Mouse (Mus musculus) gastrocnemius, adult 2 months (tissue): ENCODE measurements around the gene Khk. TPM values are rescaled to one million over a fixed set of nuclear protein-coding genes. Genes with fewer than 3 reads are reported as not detected.

Experiments
- DNase-seq: peaks from one replicate; pipeline ENCODE4 v3.0.0; 2022
- H3K27ac ChIP-seq: fragments of 200-600 bp; 2 replicates; pipeline ENCODE4 v1.8.1; 2022; ENCODE audit warnings: mild to moderate bottlenecking
- H3K4me3 ChIP-seq: fragments of 200-600 bp; 2 replicates; pipeline ENCODE4 v1.8.1; 2022; ENCODE audit warnings: mild to moderate bottlenecking, moderate library complexity
- CTCF ChIP-seq: fragments of 200-600 bp; IDR thresholded peaks from 2 replicates; pipeline ENCODE4 v1.8.1; 2022; ENCODE audit warnings: antibody characterized with exemption, mild to moderate bottlenecking, moderate library complexity
- intact Hi-C: fragments of 180-260 bp; cut with DNase I; formaldehyde crosslinking; loops from one replicate; pipeline ENCODE4 v1.15.1; 2025
- total RNA-seq, 2 experiments: library from RNA; stranded (reverse); gene quantifications; 2 replicates each; pipeline ENCODE4 v1.2.3; 2021

Khk gene
- total RNA-seq, 2 experiments from 2014 or later, result 29.2 to 30.8 TPM

GRCm38 (mm10) chr5:30950451-30950850, 29.2 kb downstream of the Khk start:
- Histone ChIP-seq H3K4me3 (peak overlapping the region; percentile 88), H3K27ac (peak overlapping the region; percentile 89)
- no peak for TF ChIP-seq CTCF
- no peak for DNase-seq
- intact Hi-C loops, result no loop called here

- no peak for DNase-seq
- intact Hi-C loops, result no loop called here
- peak overlapping the region; percentile 89 for H3K27ac ChIP-seq
- no peak for TF ChIP-seq CTCF
- peak overlapping the region; percentile 88 for H3K4me3 ChIP-seq
Observed at GRCm38 (mm10) chr5:30950922-30951321, 29.7 kb downstream of the Khk start.

GRCm38 (mm10) chr5:30951706-30952105, 30.5 kb downstream of the Khk start:
- TF ChIP-seq CTCF, result no peak
- DNase-seq, result no peak
- no peak overlapping the region for H3K4me3 ChIP-seq
- intact Hi-C loops, result no loop called here
- H3K27ac ChIP-seq, result 0 out of 2 replicates have a peak overlapping the region, but pooled peaks have one; percentile 5

- no peak for TF ChIP-seq CTCF
- intact Hi-C loops, result no loop called here
- no peak overlapping the region for H3K27ac ChIP-seq
- H3K4me3 ChIP-seq, result no peak overlapping the region
- no peak for DNase-seq
Observed at GRCm38 (mm10) chr5:30952551-30952950, 31.3 kb downstream of the Khk start.

GRCm38 (mm10) chr5:30954065-30954464, 32.8 kb downstream of the Khk start:
- TF ChIP-seq CTCF, result no peak
- DNase-seq, result no peak
- Histone ChIP-seq H3K27ac (no peak overlapping the region), H3K4me3 (no peak overlapping the region)
- intact Hi-C loops, result no loop called here

GRCm38 (mm10) chr5:30954556-30954955, 33.3 kb downstream of the Khk start:
- TF ChIP-seq CTCF, result no peak
- intact Hi-C loops, result no loop called here
- no peak overlapping the region for H3K4me3 ChIP-seq
- DNase-seq, result no peak
- H3K27ac ChIP-seq, result no peak overlapping the region

GRCm38 (mm10) chr5:30955751-30956150, 34.5 kb downstream of the Khk start:
- DNase-seq, result no peak
- intact Hi-C loops, result no loop called here

GRCm38 (mm10) chr5:30957891-30958290, 36.7 kb downstream of the Khk start:
- no peak for DNase-seq
- Histone ChIP-seq H3K27ac (peak overlapping the region; percentile 28; the same call in 1 of the 2 replicates), H3K4me3 (peak overlapping the region; percentile 89)
- TF ChIP-seq CTCF, result no peak
- intact Hi-C loops, result no loop called here

More at GRCm38 (mm10) chr5:30955751-30956150, 34.5 kb downstream of the Khk start:
- no peak for TF ChIP-seq CTCF
- no peak overlapping the region for H3K27ac ChIP-seq
- no peak overlapping the region for H3K4me3 ChIP-seq

GRCm38 (mm10) chr5:30959198-30959854, 38.1 kb downstream of the Khk start:
- TF ChIP-seq CTCF, result no peak
- no peak for DNase-seq
- intact Hi-C loops, result no loop called here
- H3K4me3 ChIP-seq, result peak overlapping the region; percentile 89
- H3K27ac ChIP-seq, result peak overlapping the region; percentile 98

- intact Hi-C loops, result no loop called here
- Histone ChIP-seq H3K27ac (peak within 1 kb of the TSS; percentile 98), H3K4me3 (peak within 1 kb of the TSS; percentile 89)
- no peak for TF ChIP-seq CTCF
- peak; percentile 99 for DNase-seq
Observed at GRCm38 (mm10) chr5:30959966-30960501, 38.8 kb downstream of the Khk start, which contains the start of gene Preb. Preb (minus strand) TSS chr5:30960361.

GRCm38 (mm10) chr5:30960814-30961213, 39.6 kb downstream of the Khk start:
- peak overlapping the region; percentile 89 for H3K4me3 ChIP-seq
- DNase-seq, result no peak
- intact Hi-C loops, result no loop called here
- TF ChIP-seq CTCF, result no peak
- H3K27ac ChIP-seq, result peak overlapping the region; percentile 98

- intact Hi-C loops, result no loop called here
- no peak for DNase-seq
- no peak overlapping the region for H3K4me3 ChIP-seq
- peak overlapping the region; percentile 98 for H3K27ac ChIP-seq
- TF ChIP-seq CTCF, result no peak
Observed at GRCm38 (mm10) chr5:30961545-30962505, 40.6 kb downstream of the Khk start.

GRCm38 (mm10) chr5:30963916-30964315, 42.7 kb downstream of the Khk start:
- DNase-seq, result no peak
- intact Hi-C loops, result no loop called here
- no peak overlapping the region for H3K4me3 ChIP-seq
- H3K27ac ChIP-seq, result no peak overlapping the region
- TF ChIP-seq CTCF, result no peak
